Mouse (Mus musculus) inflammation-experienced regulatory T-cells, adult 6 months (primary cell): ENCODE results near the gene Il23r. TPM values are rescaled to one million over a fixed set of nuclear protein-coding genes. Genes with fewer than 3 reads are reported as not detected.
"Not testable (repeated sequence)": the region's sequence is repeated elsewhere in the genome, so short reads cannot be mapped to it uniquely, and the experiment has no call there.

Source experiments
- ATAC-seq: one replicate; pipeline ENCODE4 v1.8.0; 2017
- polyA plus RNA-seq, 3 experiments: library from polyadenylated mRNA; unstranded; fragments of 100-300 nt; shearing (Covaris generic); gene quantifications; one replicate each; pipeline ENCODE4 v1.2.1; 2017

The Il23r gene
- 1 to 10 TPM in 1 of 3 experiments, under 1 TPM in 2; 0.30 to 1.3 (median 0.44) TPM for polyA plus RNA-seq

DNA sequence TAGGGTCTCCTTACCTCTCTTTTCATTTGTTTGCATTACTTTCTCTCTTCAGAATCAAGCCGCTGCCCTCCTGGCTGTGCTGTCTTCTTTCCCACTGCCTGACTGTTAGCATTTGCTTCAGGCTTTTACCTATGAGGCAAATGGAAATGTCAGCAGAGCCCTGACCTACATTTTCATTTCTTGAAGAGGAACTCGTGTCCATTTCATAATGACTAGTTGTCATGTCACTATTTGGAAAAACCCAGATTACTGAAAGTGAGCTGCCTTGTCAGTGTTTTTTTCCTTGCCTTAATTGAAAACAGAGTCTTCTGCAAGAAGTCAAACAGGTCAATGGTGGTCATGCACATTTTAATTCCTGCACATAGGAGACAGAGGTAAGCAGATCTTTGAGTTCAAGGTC lies at the start of gene Il23r:
Gene Il23r (minus strand): TSS at position 101 of the 400 bp plus-strand sequence.
- ATAC-seq: peak; percentile 25

DNA sequence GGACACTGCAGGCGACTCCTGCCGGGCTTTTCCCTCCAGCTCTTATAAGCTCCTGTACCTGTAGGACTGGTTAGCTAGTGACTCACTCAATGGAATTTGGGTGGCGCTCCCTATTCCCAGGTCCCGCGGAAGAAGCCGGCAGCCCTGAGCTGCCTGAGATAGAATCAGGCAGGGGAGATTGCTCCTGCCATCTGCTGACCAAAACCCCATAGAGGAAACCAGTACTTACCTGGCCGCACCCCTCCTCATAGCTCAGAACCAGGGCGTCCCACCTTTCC lies 44.1 kb upstream of the Il23r start, which contains the start of gene Tacstd2:
Gene Tacstd2 (minus strand): TSS at position 20 of the 278 bp plus-strand sequence.
- ATAC-seq: no peak

DNA sequence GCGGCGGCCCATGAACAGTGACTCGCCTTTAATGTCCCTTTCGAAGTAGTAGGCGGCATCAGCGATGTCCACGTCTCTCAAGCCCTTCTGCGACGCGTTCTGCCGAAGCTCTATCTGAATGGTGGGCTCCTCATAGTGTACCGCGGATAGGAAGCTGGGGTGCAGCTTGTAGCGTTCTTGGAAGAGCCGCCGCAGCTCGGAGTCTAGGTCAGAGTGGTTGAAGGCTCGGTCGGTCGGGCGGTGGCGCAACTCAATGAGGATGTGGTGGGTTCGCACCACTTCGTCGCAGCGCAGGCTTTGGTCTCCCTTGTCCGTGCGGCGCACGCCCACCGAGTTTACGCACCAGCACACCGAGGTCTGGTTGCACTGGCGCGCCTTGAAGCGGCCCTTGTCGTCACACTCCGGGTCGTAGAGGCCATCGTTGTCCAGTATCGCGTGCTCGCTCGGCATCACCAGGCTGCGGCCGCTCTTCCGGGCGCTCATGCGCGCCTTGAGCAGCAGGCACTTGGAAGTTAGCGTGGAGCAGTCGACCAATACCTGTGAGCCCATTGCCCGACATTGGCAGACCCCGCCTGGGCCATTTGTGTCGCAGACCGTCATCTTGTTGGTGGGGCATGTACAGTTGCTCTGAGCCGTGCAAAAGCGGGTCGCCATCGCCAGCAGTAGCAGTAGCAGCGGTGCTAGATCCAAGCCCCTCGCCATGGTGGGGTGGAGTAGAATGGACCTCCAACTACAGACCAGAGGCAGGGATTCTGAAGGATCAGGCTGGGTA lies 43.5 kb upstream of the Il23r start:
- no peak for ATAC-seq

DNA sequence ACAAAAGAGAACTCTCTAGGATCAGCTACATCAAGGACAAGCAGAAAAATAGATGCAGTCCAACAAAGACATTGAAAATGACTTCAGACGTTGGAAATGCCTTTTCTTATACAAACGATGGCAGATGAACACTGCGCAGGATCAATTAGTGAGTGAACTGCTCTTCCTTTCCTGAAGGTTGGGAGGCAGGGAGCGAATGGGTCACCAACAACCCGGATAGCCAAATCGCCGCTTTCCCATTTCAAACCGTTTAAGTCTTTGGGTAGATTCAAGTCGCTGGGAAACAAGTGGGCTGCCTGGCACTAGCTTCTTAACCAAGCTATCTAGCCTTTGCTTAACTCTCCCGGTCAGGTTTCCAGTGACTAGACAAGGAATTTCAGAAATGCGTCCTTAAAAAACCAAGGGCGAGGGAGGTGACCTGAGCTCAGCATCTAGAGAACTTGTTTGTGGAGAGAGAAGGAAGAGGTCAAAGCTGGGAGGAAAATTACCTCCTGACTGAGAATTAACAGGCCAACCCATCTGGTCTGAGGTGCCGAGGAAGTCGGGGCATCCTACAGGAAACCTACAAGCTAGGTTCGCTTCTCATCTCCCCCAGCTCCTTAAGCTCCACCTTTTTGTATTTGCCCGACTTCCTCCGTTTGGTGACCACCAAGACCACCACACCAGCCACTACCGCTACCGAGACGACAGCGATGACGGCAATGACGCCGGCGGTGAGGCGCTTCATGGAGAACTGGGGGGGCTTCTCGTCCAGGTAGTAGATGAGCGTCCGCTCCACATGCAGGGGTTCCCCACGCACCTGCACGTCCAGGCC lies 42.7 kb upstream of the Il23r start:
- no peak for ATAC-seq

DNA sequence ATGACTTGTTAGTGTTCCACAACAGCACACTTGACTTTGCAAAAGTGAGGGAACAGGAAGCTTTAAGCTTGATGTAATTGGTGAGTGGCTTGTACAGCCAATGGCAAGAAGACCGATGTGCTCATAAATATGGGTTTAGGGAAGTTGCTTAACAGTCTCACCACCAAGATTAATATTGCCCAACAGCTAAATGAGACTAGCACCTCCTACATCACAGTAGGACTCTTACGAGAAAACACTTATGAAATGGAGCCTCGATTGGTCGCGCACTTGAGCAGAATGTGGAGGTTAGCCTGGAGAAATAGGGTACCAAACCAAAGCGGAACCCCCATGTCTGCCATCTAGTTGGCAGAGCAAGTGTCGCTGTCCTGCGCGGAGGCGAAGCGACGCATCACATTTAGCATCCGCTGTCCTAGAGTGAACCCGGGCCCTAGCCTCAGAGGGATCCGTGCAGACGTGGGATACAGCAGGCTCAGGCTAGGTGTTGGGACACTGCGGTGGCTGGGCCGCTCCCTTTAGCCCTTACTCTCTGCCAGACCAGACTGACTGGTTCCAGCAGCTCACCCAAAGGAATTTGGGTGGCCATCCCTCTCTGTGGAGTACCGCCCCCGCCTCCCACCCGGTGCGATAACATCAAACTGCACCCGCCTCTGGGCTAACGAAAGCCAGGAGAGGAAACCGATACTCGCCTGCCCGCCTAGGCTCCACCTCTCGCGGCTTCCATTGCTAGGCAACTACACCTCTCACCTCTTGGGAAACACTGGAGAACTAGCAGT lies 41.2 kb upstream of the Il23r start:
- ATAC-seq: peak; percentile 64

DNA sequence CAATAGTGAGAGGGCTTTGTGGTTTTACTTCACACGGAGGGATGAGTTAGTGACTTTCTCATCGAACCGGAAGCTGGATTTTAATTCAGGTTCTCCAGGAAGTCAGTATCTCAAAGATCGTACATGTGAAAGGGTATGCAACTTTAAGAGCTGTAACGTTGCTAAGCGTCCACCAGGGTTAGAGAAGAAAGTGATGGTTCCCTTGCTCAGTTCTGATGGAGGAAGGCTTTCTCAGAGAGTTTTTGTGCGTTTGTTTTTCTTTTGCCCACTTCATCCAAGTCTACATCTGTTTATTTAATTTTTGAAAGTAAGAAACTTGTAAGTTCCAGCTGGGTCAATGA lies 40.1 kb upstream of the Il23r start:
- peak; percentile 60 for ATAC-seq

DNA sequence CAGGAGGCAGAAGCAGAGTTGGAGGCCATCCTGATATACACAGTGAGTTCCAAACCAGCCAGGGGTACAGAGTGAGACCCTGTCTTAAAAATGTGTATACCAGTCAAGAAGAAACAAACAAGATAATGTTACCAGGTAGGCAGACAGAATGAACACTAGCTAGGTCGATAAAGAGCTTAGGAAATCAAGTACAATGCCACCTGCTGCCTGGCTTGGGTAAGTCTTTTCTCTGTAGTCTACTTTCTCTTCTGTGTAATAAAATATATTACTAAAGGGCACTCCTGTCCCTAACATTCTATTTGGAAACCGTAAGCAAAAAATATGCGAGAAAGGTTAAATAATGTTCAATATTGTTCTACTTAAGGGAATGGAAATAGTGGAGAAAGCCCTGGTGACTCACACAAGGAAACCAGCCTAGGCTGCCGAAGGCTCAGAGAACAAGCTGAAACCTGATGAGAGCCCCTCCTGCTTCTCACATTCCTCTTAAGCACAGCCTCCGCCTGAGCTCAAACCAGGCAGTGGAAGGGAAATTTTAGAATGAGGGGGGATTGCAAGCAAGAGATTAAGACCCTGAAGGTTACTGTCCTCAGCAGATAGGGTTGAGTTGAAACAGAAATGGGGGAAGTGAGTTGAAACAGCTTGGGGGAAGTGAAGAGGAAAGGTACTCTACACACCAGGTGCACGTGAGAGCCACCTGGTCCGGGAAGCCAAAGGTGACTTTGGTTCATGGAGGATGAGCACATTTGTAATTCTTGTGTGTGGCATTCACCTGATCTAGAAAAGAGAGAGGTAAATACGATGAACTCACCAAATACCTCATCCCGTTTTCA lies 39.6 kb upstream of the Il23r start:
- ATAC-seq: peak; percentile 28

DNA sequence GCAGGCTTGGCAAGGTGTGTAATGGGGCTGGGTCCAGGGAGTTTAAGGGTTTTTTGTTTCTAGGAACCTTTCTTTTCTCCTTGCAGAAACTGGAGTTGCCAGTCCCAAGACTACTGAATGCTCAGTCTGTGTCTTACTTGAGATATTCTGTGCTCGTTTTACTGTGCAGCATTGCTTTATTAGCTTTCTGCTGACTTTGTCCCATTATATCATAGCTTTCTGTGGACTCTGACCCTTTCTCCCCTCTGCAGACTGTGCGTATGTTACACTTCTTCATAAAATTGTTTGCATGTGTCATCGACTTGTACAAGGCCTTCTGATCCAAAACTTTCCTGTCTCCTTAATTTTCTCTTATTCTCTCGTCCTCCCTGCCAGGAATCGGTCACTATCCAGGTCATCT lies 34.7 kb upstream of the Il23r start:
- ATAC-seq: no peak

DNA sequence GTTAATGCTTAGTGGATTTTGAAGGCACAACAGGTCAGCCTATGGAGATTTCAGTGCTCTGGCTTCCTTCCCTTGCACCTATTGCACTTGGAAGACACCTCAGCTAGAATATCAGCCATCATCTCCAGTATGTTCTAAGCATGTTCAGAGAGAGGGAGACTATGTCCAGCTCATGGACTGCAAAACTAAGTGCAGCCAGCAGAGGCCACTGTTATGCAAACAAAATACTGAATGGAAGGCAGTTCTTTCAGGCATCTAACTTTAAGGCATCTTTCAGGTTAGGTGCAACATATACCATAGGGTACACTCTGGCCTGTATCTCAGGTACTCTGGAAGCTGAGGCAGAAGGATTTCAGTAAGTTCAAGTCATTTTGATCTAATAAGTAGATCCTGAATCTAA lies 19.1 kb upstream of the Il23r start:
- ATAC-seq: no peak

DNA sequence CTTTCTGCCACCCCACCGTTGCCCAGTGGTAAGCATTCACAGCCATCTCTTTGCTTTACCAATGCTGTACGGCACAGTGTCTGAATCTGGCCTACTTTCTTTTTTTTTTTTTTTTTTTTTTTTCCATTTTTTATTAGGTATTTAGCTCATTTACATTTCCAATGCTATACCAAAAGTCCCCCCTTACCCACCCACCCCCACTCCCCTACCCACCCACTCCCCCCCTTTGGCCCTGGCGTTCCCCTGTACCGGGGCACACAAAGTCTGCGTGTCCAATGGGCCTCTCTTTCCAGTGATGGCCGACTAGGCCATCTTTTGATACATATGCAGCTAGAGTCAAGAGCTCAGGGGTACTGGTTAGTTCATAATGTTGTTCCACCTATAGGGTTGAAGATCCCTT lies 10.3 kb upstream of the Il23r start:
- not testable (repeated sequence) for ATAC-seq

DNA sequence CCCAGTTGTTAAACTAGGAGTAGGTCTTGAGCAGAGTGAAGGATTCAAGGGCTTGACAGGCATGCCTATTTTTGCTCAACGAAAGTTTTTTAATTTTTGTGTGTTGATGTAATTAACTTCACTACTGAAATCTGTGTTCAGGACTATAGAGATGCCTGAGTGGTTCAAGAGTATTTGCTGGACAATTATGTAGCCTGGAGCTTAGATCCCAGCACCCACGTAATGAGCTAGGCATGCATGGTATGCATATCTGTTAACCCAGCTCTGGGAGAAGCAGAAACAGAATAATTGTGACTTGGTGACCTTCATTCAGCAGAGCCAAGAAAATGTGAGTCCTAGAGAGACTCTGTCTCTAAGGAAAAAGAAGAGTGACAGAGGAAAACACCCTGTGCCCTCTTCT lies 10.6 kb downstream of the Il23r start:
- ATAC-seq: no peak

DNA sequence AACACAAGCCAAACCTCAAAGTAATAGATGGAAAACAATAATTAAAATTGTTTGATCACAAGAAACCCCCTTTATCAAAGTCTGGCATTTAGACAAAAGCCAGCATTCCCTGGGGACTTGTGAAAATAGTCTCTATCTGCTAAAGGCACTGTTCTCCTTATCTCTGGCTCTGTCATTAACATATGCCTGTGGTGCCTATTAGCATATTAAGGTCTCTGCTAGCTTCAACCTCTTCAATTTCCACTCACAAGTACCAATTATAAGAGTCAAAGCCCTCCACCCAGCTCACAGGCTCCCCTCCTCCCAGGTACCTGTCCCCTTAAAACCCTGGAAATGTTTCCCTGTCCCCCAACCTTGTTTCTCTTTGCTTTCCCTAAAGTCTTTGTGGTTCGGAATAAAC lies 20.4 kb downstream of the Il23r start:
- no peak for ATAC-seq

DNA sequence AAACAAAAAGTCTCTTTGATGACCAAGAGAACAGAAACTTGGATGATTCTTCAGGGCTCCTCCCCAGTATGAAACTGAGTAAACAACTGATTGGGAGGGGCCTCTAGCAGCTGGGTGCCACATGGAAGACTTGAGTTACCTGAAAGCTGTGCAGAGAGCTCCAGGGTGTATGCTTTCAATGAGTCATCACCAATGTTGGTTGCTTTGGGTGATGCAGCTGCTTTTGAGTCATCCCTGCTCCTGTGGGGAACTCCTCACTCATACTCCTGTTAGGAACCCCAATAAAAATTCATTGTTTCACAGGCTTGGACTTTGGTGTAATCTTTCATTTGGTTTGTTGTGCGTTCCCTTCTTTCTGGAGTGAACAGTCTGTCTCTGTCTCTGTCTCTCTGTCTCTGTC lies 32.2 kb downstream of the Il23r start:
- no peak for ATAC-seq

DNA sequence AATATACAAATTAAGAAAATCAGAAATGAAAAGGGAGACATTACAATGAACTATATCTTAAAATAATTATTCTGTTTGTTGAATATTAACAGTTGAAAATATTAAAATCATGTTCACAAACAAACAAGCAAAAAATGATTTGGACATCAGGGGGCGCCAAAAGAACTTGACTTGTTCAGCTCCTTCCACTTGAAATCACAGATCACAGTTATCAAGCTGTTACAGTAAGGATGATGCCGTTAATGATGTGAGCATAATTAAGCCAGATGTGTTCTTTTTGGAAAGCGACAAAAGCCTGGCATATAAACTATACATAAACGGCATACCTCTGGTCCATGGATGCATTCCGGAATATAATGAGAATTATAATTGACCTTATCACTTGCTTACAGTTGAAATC lies 40.3 kb downstream of the Il23r start:
- no peak for ATAC-seq

DNA sequence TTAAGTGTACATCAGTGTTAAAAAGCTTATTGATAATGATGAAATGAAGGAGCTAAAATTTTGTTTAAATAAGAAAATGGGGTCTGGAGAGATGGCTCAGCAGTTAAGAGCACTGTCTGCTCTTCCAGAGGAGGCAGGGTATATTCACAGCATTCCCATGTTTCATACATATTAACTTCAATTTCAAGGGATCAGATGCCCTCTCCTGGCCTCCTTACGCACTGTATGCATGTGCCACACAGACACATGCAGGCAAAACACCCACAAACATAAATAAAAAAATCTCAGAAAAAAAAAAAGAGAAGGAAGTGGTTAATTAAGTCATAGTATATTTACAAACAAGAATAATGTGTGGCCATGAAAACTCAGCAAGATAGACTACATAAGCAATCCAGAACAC lies 45.8 kb downstream of the Il23r start:
- no peak for ATAC-seq

DNA sequence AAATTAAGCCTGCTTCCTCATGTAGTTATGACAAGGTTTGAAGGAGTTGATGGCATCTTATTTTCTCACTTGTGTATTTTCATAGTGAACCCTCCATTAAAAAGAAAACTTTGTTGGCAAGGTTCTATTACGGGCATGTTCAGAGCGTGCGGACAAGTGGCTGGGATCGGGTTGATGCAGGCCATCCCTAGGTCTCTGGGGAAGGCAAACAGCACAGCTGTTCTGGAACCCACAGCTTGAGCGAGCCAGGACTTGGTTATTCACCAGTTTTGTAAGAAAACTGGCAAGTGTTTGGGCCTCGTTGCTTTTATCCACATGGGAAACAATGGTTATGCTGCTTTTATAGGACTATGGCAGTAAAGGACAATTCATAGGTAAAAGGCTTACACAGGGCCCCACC lies 48.5 kb downstream of the Il23r start:
- no peak for ATAC-seq

DNA sequence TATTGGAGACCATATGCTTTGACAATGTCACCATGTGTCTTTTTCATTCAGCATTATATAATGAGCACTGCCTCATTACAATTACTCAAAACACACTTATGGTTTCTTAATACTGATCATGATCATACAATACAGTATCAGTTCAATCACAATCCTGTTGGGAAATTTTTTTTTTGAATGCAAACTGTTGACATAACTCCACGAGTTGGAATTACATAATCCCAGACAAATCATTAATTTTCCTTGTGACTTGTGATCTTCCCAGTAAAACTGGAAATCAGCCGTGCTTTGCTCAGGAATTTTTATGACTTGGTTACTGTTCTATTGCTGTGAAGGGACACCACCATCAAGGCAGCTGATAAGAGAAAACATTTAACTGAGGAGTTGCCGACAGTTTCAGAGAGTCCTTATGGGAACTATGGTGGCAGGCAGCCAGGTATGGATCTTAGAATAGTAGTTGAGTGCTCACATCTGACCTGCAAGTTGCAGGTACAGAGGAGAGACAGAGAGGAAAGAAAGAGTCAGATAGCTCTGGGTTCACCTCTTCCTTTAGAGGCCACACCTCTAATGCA lies 53.8 kb downstream of the Il23r start:
- no peak for ATAC-seq

DNA sequence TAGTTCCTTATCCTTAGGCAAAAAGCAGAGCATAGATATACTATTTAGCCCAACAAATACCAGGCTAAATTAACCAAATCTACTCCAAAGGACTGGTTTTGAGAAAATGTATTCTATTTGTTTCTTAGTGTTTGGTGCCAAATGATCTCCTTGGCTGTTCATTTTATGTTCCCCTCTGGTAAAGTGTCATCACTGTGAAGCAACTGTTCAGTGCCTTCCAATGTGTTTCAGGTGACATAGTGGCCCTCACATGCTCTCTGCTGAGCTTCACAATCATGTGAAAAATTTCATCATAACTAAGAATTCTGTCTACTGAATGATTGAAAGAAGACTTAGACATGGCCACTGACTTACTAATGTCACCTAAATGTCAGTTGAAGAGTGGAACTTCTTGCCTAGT lies 54.6 kb downstream of the Il23r start:
- ATAC-seq: no peak

DNA sequence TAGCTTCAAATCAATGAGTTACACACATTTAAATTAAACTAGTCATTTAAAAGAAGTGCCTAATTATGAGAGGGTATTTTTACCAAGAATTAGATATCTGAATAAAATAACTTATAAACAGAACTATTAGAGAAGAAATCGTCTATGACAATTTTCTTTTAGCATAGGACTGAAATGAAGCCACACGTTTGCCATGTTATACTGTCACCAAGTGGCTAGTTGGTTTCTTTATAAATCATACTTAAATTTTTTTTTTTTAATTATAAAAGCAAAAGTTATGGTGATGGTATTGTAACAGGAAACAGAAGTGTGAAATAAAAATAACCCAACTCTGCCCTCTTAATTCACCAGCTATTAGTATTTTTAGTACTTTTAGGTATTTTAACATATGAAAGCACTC lies 55.4 kb downstream of the Il23r start:
- ATAC-seq: no peak

DNA sequence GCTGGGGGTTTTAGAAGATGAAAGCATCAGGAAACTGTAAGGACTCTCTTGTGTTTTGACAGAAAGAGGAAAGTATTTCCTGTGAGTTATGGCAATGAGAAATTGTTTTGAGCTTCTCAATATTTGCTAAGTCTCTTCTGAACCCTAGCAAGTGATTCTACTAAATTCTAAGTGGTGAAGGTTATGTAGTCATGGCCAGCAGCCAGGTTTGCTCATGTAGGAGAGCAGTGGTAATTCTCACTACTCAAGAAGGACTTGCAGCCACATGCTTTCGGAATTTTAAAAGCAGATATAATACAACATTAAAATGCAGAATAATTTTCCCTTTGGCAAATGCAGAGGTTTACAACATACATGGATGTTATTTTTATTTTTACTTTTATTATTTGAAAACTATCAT lies 55.9 kb downstream of the Il23r start:
- ATAC-seq: no peak

DNA sequence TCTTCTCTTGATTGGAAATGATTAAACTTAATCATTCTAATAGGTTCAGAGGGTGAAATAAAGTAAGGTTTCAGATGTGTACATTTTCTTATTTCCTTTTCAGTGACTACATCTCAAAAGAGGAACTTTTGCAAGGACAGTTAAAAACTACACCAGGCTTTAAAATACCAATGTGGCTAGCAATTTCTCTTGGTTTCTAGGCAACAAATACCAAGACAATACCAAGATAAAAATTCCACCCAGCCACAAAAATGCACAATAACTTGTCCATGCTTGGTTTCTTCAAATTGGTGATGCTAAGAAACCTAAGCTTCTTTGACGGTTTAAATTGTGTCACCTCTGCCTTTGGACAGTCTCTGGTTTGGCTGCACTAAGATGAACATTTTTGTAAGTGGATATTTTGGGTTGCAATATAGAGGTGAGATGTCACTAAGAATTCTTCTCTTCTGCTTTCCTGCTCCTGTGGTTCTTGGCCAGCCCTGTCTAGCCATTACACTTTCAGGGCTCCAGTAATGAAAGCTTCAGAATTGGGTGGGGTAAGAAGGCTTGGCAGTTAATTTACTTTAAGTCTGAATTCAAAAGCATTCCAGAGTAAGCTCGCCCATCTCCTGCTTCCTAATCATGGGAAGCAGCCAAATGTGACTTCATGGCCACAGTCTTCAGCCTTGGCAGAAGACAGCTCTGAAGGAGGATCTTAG lies 56.8 kb downstream of the Il23r start:
- ATAC-seq: no peak

DNA sequence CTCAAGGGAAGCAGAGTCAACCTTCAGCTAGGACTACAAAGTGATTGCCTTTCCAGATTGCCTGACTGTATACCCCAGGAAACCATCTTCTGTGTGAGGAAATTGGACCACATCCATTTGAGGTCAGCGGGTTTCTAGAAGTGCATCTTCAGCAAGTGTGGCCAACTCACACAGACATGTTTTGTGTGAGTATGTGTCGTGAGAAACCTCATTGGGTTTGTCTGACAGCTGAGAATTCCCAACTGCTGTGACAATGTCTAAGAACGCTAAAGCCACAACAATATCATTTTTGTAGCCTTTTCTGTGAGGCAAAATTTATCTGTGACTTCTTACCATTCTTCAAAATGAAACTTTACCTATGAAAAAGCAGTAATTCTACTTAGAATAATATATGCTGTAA lies 59.8 kb downstream of the Il23r start:
- no peak for ATAC-seq
